ENCODE assay signal across 9 mouse cellular contexts in the genomic region with DNA sequence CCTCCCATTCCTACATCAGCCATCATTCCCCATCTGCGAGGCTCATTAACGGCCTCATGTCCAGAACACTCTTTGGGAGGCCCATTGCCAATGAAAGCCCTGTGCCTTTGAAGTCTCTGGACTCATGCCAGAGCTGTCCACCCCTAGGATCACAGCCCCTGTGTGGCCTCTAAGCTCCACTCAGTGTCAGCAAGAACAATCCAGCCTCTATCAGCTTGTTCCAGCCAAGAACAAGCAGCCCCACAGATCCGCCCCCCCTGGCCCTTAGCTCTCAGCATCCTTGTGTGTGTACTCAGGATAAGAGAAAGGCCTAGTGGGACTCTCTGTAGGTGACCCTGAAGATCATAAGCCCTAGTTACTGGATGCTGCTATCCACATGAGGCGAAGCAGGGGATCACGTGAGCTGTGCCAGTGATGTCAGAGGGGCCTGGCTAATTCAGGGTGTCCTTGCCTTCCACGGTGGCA.
DNase-seq lines count a peak whose midpoint lies in the region; ATAC-seq and TF ChIP-seq lines count a peak whose summit lies in the region.
"Had no signal": no experiment of that assay in that cellular context is flagged by ENCODE, and none has a peak within 500 bp of the region (broad histone marks: within the 10 kb centered on the region; RNA-seq: fewer than 3 reads in every experiment).

No protein-coding gene starts in this region.

- no peak overlapping the region for H3K4me2 ChIP-seq in hindbrain, postnatal 0 days (ENCODE audit: low read depth, low read length)

- intact Hi-C loops in left cerebral cortex, postnatal 14 days (cut with DNase I) = no loop called here

- DNase-seq in left cerebral cortex, postnatal 14 days (ENCODE audit: low spot score in 2 of 2) = peak; percentile 15 to 34
- DNase-seq in left cerebral cortex, adult 11 months (ENCODE audit: low spot score) = no peak
- DNase-seq in gastrocnemius, postnatal 25 days = peak; percentile 58
- DNase-seq in hindbrain, postnatal 0 days (ENCODE audit: low spot score) = peak; percentile 70
- no peak for DNase-seq in kidney, adult 2 months

- H3K4me1 ChIP-seq in hindbrain, postnatal 0 days (ENCODE audit: insufficient read depth, low read length) = peaks cover 12% of the 10 kb centered on the region; the same call in 1 of the 2 replicates
- peaks cover 19% of the 10 kb centered on the region for H3K4me1 ChIP-seq in olfactory bulb, adult 2 months (ENCODE audit: control insufficient read depth, insufficient read depth, low read length)
- no peaks in the 10 kb centered on the region for H3K4me1 ChIP-seq in kidney, adult 2 months (ENCODE audit: control insufficient read depth, insufficient read depth, low read length)

- 46% methylated on average over 6 of the region's 6 CpGs for WGBS in hindbrain, postnatal 0 days
- 57% methylated on average over 6 of the region's 6 CpGs for WGBS in olfactory bulb, adult 2 months
- WGBS in kidney, adult 2 months = 72% methylated on average over 6 of the region's 6 CpGs

- no peak overlapping the region for H3K27ac ChIP-seq in hindbrain, postnatal 0 days
- H3K27ac ChIP-seq in olfactory bulb, adult 2 months (ENCODE audit: insufficient read depth, low read depth, low read length) = 0 out of 2 replicates have a peak overlapping the region, but pooled peaks have one; percentile 7
- no peak overlapping the region for H3K27ac ChIP-seq in kidney, adult 2 months (ENCODE audit: insufficient read depth, low read depth, low read length)

- TF ChIP-seq POLR2A in olfactory bulb, adult 2 months (IDR thresholded peaks at IDR 0.05; ENCODE audit: insufficient read depth, low read depth, low read length) = no peak
- TF ChIP-seq POLR2A in kidney, adult 2 months (IDR thresholded peaks at IDR 0.05; ENCODE audit: low read depth, low read length) = no peak

- peak; percentile 72 for ATAC-seq in hindbrain, postnatal 0 days
- no peak for ATAC-seq in monocyte, adult 5-6 weeks (replicated peaks; ENCODE audit: insufficient number of reproducible peaks, low FRiP score, low TSS enrichment, poor library complexity, severe bottlenecking)
- ATAC-seq in erythroid progenitor cell, adult 5-6 weeks (replicated peaks; ENCODE audit: low FRiP score, poor library complexity, severe bottlenecking) = no peak

- no peaks in the 10 kb centered on the region for H3K36me3 ChIP-seq in hindbrain, postnatal 0 days (ENCODE audit: insufficient read depth, low read length)
- H3K36me3 ChIP-seq in kidney, adult 2 months (ENCODE audit: control insufficient read depth, insufficient read depth, low read length) = no peaks in the 10 kb centered on the region

- no peaks in the 10 kb centered on the region for H3K9me3 ChIP-seq in hindbrain, postnatal 0 days (ENCODE audit: low read length)

- no peak for TF ChIP-seq CTCF in hindbrain, postnatal 0 days (IDR thresholded peaks at IDR 0.05; ENCODE audit: low read depth)
- TF ChIP-seq CTCF in olfactory bulb, adult 2 months (IDR thresholded peaks at IDR 0.05; ENCODE audit: insufficient read depth, low read depth, low read length) = no peak
- TF ChIP-seq CTCF in kidney, adult 2 months (conservative IDR thresholded peaks at IDR 0.05; ENCODE audit: insufficient read depth, insufficient read length, low read depth, low read length) = no peak

- no peaks in the 10 kb centered on the region for H3K27me3 ChIP-seq in hindbrain, postnatal 0 days (ENCODE audit: insufficient read depth, low read length)
- no peaks in the 10 kb centered on the region for H3K27me3 ChIP-seq in kidney, adult 2 months (replicated peaks; ENCODE audit: control insufficient read depth, insufficient read depth, low read length)

- H3K9ac ChIP-seq in hindbrain, postnatal 0 days (replicated peaks; ENCODE audit: low read length) = no peak overlapping the region

- H3K4me3 ChIP-seq in hindbrain, postnatal 0 days (ENCODE audit: low read length) = no peak overlapping the region
- no peak overlapping the region for H3K4me3 ChIP-seq in olfactory bulb, adult 2 months (ENCODE audit: insufficient read depth, low read depth, low read length)
- H3K4me3 ChIP-seq in kidney, adult 2 months (ENCODE audit: insufficient read depth, low read depth, low read length) = no peak overlapping the region
- H3K4me3 ChIP-seq: myocyte had no signal

Comparison
In these comparisons a context has a peak if more than half of its experiments do, and no peak if none do; other contexts are left out.
1. DNase-seq: peak in left cerebral cortex, postnatal 14 days (2 of 2), gastrocnemius, postnatal 25 days (single experiment) and hindbrain, postnatal 0 days (single experiment); none in left cerebral cortex, adult 11 months (single experiment) and kidney, adult 2 months (single experiment).